Mouse (Mus musculus): ENCODE results near the gene Lrrc42. TPM values are rescaled to one million over a fixed set of nuclear protein-coding genes. Genes with fewer than 3 reads are reported as not detected.
A peak's percentile ranks its signal among the peaks of the same experiment; 100 is the strongest.

Gene Lrrc42
- total and polyA plus RNA-seq, 3 experiments: 5.0 to 10.1 (median 9.6) TPM

DNA sequence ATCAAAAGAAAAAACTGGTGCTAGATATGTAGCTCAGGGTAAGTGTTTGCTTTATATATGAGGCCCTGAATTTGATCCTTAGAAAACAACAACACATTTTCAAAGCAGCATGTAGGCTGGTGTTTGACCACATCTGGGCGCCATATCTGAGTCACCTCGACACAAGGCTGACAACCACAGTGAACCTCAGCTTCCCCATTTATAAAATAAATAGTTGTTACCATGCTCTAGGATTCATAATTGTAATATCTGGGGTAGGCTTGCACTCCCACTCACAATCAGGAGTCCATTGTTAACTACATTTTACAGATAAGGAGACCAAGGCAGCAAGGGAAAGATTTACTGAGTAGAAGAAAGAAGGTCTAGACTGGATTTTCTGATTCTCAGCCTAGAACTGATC, 27.0 kb downstream of the Lrrc42 start:
- no peaks in the 10 kb centered on the region for H3K27me3 ChIP-seq (ENCODE audit: control insufficient read depth, insufficient read depth, low read length)
- 84% methylated on average over 2 of the region's 2 CpGs for WGBS

GRCm38 (mm10) chr4:107223225-107224204, 29.8 kb downstream of the Lrrc42 start:
- H3K79me2 ChIP-seq (replicated peaks; ENCODE audit: control insufficient read depth, insufficient read depth, low read length): no peaks in the 10 kb centered on the region
- 63% methylated on average over 11 of the region's 11 CpGs for WGBS
- no peaks in the 10 kb centered on the region; the same call in 1 of the 2 replicates for H3K4me1 ChIP-seq (ENCODE audit: control insufficient read depth, insufficient read depth, low read length)
- no peak overlapping the region for H3K27ac ChIP-seq
- H3K9ac ChIP-seq (ENCODE audit: low read depth, low read length): no peak overlapping the region
- intact Hi-C loops (cut with DNase I): no loop called here
- TF ChIP-seq CTCF (IDR thresholded peaks at IDR 0.05) (no peak), EP300 (IDR thresholded peaks at IDR 0.05; ENCODE audit: insufficient read depth, low read depth, low read length) (no peak), POLR2A (IDR thresholded peaks at IDR 0.05; ENCODE audit: insufficient read depth, low read depth, low read length) (no peak)
- peak; percentile 56 to 77 for DNase-seq
- no peak overlapping the region for H3K4me3 ChIP-seq
- no peaks in the 10 kb centered on the region for H3K27me3 ChIP-seq (ENCODE audit: control insufficient read depth, insufficient read depth, low read length)
- no peaks in the 10 kb centered on the region for H3K36me3 ChIP-seq (ENCODE audit: control insufficient read depth, insufficient read depth, low read length)

More for the DNA sequence above, 27.0 kb downstream of the Lrrc42 start:
- Histone ChIP-seq H3K36me3 (ENCODE audit: control insufficient read depth, insufficient read depth, low read length) (no peaks in the 10 kb centered on the region), H3K79me2 (replicated peaks; ENCODE audit: control insufficient read depth, insufficient read depth, low read length) (no peaks in the 10 kb centered on the region), H3K9ac (ENCODE audit: low read depth, low read length) (no peak overlapping the region), H3K27ac (no peak overlapping the region), H3K4me1 (ENCODE audit: control insufficient read depth, insufficient read depth, low read length) (no peaks in the 10 kb centered on the region; the same call in 1 of the 2 replicates), H3K4me3 (no peak overlapping the region)
- TF ChIP-seq EP300 (IDR thresholded peaks at IDR 0.05; ENCODE audit: insufficient read depth, low read depth, low read length) (no peak), POLR2A (IDR thresholded peaks at IDR 0.05; ENCODE audit: insufficient read depth, low read depth, low read length) (no peak), CTCF (IDR thresholded peaks at IDR 0.05) (no peak)
- DNase-seq: no peak
- intact Hi-C loops (cut with DNase I): no loop called here

DNA sequence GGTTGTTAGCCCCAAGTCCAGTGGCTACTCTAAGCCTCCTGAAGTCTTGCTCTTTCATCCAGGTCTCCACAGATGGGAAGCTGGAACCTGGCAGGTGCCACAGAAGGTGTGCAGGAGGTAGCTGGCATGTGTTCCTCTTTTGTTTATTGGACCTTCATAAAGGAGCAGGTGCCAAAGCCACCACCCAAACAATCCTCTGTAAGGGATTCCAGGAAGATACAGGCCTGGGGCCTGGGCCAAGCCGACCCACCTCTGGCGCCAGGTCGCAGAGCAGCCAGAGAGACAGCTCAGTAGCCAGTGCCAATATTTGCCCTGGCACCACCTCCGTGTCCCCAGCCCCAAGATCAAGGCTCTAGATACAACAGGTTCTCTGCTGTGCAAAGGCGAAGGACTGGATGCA, 31.8 kb downstream of the Lrrc42 start:
- WGBS: 75% methylated on average over 5 of the region's 5 CpGs
- intact Hi-C loops (cut with DNase I): no loop called here
- Histone ChIP-seq H3K27ac (no peak overlapping the region), H3K9ac (ENCODE audit: low read depth, low read length) (no peak overlapping the region), H3K4me1 (ENCODE audit: control insufficient read depth, insufficient read depth, low read length) (no peaks in the 10 kb centered on the region; the same call in 1 of the 2 replicates), H3K4me3 (no peak overlapping the region), H3K36me3 (ENCODE audit: control insufficient read depth, insufficient read depth, low read length) (no peaks in the 10 kb centered on the region), H3K27me3 (ENCODE audit: control insufficient read depth, insufficient read depth, low read length) (no peaks in the 10 kb centered on the region), H3K79me2 (replicated peaks; ENCODE audit: control insufficient read depth, insufficient read depth, low read length) (no peaks in the 10 kb centered on the region)
- TF ChIP-seq EP300 (IDR thresholded peaks at IDR 0.05; ENCODE audit: insufficient read depth, low read depth, low read length) (no peak), POLR2A (IDR thresholded peaks at IDR 0.05; ENCODE audit: insufficient read depth, low read depth, low read length) (no peak), CTCF (IDR thresholded peaks at IDR 0.05) (no peak)
- DNase-seq: peak in 1 of 2 experiments; percentile 17

GRCm38 (mm10) chr4:107217574-107217973, 35.8 kb downstream of the Lrrc42 start:
- WGBS: 66% methylated on average over 9 of the region's 9 CpGs
- intact Hi-C loops (cut with DNase I): no loop called here

GRCm38 (mm10) chr4:107213279-107214011, 39.9 kb downstream of the Lrrc42 start:
- H3K9ac ChIP-seq (ENCODE audit: low read depth, low read length): no peak overlapping the region
- no peak for DNase-seq
- H3K27ac ChIP-seq: no peak overlapping the region
- H3K4me1 ChIP-seq (ENCODE audit: control insufficient read depth, insufficient read depth, low read length): no peaks in the 10 kb centered on the region
- H3K27me3 ChIP-seq (ENCODE audit: control insufficient read depth, insufficient read depth, low read length): no peaks in the 10 kb centered on the region
- H3K4me3 ChIP-seq: no peak overlapping the region
- TF ChIP-seq CTCF (IDR thresholded peaks at IDR 0.05): no peak
- TF ChIP-seq POLR2A (IDR thresholded peaks at IDR 0.05; ENCODE audit: insufficient read depth, low read depth, low read length): no peak
- no peak for TF ChIP-seq EP300 (IDR thresholded peaks at IDR 0.05; ENCODE audit: insufficient read depth, low read depth, low read length)
- H3K79me2 ChIP-seq (replicated peaks; ENCODE audit: control insufficient read depth, insufficient read depth, low read length): no peaks in the 10 kb centered on the region
- no peaks in the 10 kb centered on the region for H3K36me3 ChIP-seq (ENCODE audit: control insufficient read depth, insufficient read depth, low read length)
- 55% methylated on average over 12 of the region's 12 CpGs for WGBS
- intact Hi-C loops (cut with DNase I): no loop called here

More at GRCm38 (mm10) chr4:107217574-107217973, 35.8 kb downstream of the Lrrc42 start:
- Histone ChIP-seq H3K79me2 (replicated peaks; ENCODE audit: control insufficient read depth, insufficient read depth, low read length) (no peaks in the 10 kb centered on the region), H3K27ac (no peak overlapping the region), H3K36me3 (ENCODE audit: control insufficient read depth, insufficient read depth, low read length) (no peaks in the 10 kb centered on the region), H3K9ac (ENCODE audit: low read depth, low read length) (no peak overlapping the region), H3K27me3 (ENCODE audit: control insufficient read depth, insufficient read depth, low read length) (no peaks in the 10 kb centered on the region), H3K4me3 (no peak overlapping the region), H3K4me1 (ENCODE audit: control insufficient read depth, insufficient read depth, low read length) (no peaks in the 10 kb centered on the region)
- no peak for DNase-seq
- no peak for TF ChIP-seq CTCF (IDR thresholded peaks at IDR 0.05)
- TF ChIP-seq EP300 (IDR thresholded peaks at IDR 0.05; ENCODE audit: insufficient read depth, low read depth, low read length): no peak
- no peak for TF ChIP-seq POLR2A (IDR thresholded peaks at IDR 0.05; ENCODE audit: insufficient read depth, low read depth, low read length)
